Mouse (Mus musculus): ENCODE data around the gene Cflar. TPM values are rescaled to one million over a fixed set of nuclear protein-coding genes. Genes with fewer than 3 reads are reported as not detected.
A peak's percentile ranks its signal among the peaks of the same experiment; 100 is the strongest.
"Not testable (repeated sequence)": the region's sequence is repeated elsewhere in the genome, so short reads cannot be mapped to it uniquely, and the experiment has no call there.

Cflar gene
- total RNA-seq (2021), result 100 to 1,000 TPM; 101 to 104 TPM
- long read RNA-seq, experiment 1, transcript Cflar-213 (1 exons, 3,677 nt), result major isoform, 10 of 30 reads
- long read RNA-seq, experiment 1, partial matches to known transcripts, result 2 of 30 reads
- long read RNA-seq, experiment 1, other reads (novel, unspliced or antisense), result 14 of 30 reads
- long read RNA-seq, experiment 2, transcript Cflar-204 (5 exons, 2,010 nt), result major isoform, 8 of 40 reads
- long read RNA-seq, experiment 2, partial matches to known transcripts, result 4 of 40 reads
- long read RNA-seq, experiment 2, other reads (novel, unspliced or antisense), result 19 of 40 reads

DNA sequence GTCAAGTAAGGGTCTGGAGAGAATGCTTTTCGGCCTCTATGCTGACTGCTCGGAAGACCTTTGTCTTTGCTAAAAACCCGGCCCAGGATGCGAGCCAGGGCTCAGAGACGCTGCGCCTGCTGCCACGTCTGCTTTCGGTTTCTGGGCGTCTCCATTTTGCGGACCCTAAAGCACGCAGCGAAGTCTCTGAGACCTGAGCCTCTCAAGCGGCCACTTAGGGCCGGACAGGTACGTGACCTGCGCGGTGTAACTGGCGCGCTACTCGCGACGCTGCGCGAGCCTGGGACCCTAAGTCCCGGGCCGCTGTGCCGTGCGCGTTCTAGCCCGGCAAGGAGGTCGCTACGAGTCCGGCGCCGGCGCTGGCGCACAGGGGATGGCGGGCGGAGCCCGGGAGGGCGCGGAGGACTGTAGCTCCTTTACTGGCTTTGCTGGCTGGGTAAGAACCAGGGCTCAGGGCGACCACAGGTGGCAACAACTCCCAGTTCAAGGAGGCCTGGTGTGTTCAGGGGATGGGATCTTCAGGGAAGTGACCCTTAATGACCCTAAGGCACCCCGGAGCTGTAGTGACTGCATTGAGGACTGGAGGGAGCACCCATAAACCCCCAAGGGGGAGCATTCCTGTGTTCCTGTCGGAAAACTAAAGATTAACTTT, at the start of gene Cflar:
Cflar (plus strand) TSS at position 144 of the 652 bp plus-strand sequence.
- peak; percentile 39 to 53 for DNase-seq (ENCODE audit: low spot score in 2 of 2)

DNA sequence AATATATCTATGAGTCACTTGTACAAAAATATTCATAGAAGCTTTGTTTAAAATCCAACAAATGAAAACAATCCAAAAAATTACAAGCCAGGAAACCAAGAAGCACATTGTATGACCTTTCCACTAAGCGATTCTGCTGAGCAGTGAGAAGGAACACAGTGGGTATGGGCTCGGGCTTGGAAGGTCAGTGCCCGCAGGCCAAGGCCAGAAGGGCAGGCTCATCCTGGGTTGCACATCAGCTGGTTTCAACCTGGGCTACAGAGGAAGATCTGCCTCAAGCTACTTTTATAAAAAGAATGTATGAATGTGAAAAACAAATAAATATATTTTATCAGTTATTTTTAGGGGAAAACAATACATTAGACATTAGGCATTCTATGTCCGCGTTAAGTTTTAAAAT, 48.6 kb upstream of the Cflar start:
- DNase-seq (ENCODE audit: low spot score in 2 of 2), result not testable (repeated sequence)

DNA sequence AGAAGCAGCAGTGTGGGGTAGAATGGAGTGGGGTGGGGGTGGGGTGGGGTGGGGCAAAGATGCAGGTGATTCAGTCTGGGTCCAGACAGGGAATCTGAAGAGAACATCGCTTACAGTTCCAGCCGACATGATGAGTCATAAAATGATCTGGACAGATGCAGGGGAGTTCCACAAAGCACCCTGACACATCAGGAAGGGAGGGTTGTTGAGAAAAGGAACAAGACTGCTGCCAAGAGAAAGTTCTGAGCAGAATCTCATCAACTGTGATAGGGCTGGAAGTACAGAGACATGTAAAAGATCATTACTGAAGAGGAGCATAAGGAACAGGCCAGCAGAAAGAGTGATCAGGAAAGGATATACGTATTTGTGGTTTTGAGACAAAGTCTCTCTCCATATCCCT, 47.9 kb upstream of the Cflar start:
- not testable (repeated sequence) for DNase-seq (ENCODE audit: low spot score in 2 of 2)

DNA sequence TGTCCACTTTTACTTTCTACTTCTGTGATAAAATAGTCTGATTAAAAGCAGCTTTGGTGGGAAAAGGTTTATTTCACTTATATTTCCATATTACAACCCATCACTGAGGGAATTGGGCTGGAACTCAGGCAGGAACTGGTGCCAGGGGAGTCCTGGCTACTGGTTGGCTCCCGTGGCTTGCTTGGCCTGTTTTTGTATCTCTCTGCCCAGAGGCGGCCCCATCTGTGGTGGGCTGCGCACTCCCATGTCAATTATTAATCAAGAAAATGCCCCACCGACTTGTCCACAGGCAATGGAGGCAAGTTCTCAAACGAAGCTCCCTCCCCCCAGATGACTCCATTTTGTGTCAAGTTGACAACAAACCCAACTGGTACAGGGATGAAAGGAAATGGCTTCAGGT, 43.1 kb upstream of the Cflar start:
- DNase-seq (ENCODE audit: low spot score in 2 of 2), result no peak

DNA sequence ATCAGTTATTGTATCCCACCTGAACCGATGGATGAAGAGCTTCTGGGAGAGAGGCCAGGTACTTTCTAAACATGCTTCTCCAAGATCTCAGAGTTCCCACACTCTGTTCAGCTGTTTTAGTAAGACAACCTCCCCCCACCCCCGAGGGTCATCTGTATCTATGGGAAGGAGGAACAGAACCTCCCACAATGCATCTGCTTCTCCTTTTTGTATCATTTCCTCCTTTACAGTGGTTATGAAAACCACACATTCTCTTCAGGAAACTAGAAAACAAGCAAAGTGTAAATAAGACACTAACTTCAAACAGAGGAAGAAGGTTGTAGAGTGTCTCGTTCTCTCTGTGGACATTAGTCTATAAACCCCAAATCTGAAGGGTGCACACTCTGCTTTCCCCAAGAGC, 41.7 kb upstream of the Cflar start:
- not testable (repeated sequence) for DNase-seq (ENCODE audit: low spot score in 2 of 2)

DNA sequence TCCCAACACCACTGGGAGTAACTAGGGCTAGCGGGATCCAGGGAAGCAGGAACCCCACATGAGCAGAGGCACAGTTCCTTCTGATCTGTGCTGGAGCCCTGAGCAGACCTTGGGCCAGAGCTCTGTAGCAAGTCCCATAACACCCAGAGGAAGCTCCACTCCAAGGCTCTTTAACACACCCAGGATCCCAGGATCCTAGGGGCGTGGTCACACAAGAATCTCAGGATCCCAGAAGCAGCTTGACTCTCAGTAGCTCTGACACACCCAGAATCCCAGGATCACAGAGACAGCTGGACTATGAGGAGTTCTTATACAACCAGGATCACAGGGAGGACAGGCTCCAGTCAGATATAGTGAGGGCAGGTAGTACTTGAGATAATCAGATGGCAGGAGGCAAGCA, 39.2 kb upstream of the Cflar start:
- DNase-seq (ENCODE audit: low spot score in 2 of 2), result no peak

DNA sequence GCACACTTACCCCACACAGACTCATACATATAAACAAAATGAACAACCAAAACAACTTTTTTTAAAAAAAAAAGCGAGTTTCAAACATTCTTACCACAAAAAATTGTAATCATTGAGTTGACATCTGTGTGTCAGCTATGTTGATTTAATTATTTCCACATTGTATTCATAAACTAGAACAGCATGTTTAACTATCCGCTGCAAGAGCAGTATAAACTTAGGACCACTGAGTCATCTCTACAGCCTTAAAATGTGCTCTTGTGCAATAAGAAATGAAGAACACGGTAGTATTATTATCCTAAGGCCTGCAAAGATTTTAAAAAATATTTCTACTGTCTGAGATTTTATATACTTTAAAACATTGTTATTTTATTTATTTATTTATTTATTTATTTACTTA, 36.3 kb upstream of the Cflar start:
- no peak for DNase-seq (ENCODE audit: low spot score in 2 of 2)

DNA sequence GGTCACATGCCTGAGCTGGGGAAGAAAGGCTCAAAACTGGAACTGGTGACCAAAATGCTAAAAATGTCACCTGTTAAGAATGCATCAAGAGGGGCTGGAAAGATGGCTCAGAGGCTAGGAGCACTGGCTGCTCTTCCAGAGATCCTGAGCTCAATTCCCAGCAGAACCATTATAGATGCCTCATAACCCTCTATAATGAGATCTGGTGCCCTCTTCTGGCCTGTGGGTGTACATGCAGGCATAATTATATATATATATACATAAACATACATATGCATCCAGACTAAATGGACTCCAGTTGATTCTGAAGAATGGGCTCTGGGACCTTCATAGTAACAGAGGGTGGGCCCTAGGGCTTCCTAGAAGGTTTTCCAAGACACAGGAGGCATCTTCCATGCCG, 33.7 kb upstream of the Cflar start:
- peak in 1 of 2 experiments; percentile 9 for DNase-seq (ENCODE audit: low spot score in 2 of 2)

DNA sequence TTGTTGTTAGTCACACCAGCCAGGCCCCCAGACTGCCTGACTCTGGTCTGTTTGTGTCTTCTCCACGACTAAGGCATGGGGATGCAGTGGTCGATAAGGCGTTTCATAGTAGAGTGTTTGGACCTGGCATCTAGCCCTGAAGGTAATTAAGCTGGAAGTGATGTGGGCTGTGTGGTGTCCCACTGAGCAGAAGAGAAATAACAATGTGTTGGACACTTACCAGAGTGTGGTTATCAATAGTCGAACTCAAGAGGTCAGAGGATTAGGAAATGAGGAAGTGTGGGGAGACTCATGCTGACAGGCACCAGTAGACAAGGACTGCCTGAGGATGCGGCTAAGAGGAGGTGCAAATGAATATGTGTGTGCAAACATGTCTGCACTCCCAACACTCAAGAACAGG, 32.9 kb upstream of the Cflar start:
- DNase-seq (ENCODE audit: low spot score in 2 of 2), result not testable (repeated sequence)

DNA sequence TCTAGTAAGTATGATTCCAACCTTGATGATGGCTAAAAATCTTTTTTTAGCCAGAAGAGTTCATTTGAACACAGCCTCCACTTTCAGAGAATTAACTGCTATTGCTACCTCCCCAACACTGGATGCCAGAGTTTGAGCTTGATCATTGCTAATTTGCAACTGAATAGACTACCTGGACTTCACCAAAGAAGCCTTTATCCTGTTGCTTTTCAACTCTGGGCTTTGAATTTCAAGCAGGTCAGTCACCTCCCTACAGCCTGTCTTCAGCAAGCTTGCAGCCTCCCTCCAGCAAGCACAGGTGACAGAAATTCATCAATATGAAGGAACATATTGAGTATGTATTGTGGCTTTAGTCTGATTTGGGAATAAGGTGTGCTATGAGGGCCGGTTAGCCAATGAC, 21.9 kb upstream of the Cflar start:
- DNase-seq (ENCODE audit: low spot score in 2 of 2), result no peak

DNA sequence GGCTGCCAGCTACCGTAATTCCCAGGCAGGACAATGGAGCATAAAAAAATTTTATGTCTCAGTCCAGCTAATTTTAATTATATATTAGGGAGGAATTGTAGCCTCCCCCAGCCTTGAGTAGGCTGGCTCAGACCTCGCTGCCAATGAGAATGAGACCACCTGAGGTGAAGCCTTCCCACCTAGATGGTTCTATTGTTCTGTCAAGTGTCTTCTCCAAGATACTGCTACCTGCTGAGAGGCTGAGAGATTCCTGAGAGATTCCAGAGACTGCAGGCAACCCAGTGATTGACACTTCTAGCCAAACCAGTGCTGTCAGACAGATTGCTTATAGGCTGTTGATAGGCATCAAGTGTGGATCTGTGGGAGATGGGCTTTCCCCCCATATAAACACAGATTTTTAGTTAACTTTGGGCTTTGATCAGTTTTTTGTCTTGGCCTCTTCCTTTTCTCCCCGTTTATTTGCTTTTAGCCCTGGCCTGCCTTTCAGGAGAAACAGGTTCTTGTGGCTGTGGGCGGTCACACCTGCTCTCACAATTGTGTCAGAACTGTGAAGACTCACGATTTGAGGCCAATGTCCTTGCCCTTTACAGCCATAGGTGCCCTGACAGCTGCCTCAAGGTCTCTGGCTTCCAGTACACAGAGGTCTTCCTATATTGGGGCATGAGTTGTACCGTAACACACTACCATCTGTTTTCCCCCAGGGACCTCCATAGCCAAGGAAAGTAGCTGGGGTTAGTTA, 21.1 kb upstream of the Cflar start:
- no peak for DNase-seq (ENCODE audit: low spot score in 2 of 2)

DNA sequence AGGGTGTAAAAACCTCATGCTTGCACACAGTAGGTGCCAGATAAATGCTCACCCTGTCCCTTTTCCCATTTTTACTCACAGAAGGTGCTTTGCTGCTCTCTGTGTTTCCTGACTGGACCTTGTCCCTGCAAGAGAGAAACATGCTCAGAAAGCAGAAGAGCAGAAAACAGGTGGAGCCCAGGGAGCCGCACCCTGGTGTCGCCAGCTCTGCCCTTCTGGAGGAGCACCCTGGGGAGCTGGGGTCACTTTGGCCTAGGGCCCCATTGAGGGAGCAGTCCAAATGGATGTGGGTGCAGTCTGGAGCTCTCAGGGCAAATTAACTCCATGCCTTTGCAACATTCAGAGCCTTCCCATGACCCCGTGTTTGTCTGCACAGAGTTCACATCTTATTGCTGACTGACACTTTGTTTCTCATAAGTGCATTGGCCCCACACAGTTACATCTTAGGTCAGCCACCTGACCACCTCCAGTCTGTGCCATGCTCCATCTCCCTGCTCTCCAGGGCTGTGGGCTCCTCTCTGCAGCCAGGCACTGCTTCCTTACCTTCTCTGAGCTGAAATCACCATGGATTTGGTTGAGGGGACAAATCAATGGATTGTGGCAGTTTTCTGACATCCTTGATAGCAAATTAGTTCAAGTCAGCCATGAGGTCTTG, 20.3 kb upstream of the Cflar start:
- DNase-seq (ENCODE audit: low spot score in 2 of 2), result not testable (repeated sequence)

DNA sequence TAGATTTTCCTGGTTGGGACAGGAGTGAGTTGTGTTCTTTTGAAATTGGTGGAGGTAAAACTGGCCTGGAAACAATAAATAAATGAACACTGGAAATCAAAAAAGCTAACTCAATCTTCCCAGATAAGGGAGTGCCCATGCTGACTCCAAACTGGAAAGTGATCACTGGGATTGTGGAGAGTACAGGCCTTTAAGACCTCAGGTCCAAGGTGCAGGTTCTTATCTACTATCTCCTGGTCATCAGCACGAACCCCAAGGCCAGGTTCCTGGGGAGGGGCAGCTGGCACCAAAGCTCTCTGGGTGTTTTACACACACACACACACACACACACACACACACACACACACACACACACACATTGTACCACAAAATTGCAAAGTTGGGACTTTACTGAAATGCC, 19.6 kb upstream of the Cflar start:
- not testable (repeated sequence) for DNase-seq (ENCODE audit: low spot score in 2 of 2)

DNA sequence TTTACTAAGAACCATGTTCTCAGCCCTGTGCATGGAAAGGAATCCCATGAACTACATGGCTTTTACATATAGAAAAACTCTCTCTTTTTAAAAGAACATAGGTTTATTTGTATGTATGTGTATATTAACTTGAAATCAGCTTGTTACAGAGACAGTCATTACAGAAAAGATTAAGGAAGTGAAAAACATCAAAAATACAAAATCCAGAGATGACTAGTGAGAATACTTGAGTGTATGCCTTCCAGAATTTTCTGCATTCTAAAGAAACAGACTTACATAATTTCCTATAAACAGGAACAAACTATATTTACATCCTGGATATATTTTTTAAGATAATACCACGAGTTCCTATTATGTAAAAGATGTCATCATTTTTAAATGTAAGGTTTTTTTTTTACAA, 17.6 kb upstream of the Cflar start:
- DNase-seq (ENCODE audit: low spot score in 2 of 2), result no peak

DNA sequence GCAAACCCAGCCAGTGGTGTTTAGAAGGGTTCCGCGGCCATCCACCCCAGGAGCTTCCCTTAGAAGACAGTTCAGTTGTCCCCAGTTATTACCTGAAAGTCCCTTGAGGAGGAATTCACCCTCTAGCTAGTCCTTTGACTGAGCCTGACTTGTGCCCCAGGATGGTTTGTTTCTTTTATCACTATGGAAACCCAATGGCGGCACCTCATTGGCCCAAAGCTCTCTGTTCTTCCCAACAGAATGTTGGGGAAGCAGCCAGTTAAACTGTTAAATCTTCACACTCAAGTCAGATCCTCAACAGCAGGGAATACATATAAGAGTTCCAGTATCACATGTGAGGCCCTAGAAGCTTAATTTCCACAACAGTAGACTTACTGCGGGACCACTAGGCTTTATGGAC, 15.5 kb upstream of the Cflar start, which contains the start of gene Als2cr12:
Als2cr12 (minus strand) TSS at position 180 of the 400 bp plus-strand sequence.
- not testable (repeated sequence) for DNase-seq (ENCODE audit: low spot score in 2 of 2)

DNA sequence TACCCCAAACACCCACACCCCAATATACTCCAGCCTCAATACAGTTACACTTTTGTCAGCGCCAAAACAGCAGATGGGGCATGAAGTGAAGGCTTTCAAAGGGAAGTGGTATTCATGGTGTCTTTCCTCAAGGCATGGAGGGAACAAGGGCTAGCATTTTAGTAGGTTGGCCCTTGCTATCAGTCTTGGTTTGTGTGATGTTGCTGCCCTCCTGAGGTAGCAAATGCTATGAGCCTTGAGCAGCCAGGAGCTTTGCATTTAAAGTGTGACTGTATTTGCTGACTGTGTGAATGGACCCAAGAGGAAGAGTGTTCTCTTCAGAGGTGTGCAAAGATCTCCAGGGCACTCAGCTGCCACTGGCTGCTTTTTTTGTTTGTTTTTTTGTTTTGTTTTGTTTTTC, 13.7 kb upstream of the Cflar start:
- DNase-seq (ENCODE audit: low spot score in 2 of 2), result not testable (repeated sequence)

DNA sequence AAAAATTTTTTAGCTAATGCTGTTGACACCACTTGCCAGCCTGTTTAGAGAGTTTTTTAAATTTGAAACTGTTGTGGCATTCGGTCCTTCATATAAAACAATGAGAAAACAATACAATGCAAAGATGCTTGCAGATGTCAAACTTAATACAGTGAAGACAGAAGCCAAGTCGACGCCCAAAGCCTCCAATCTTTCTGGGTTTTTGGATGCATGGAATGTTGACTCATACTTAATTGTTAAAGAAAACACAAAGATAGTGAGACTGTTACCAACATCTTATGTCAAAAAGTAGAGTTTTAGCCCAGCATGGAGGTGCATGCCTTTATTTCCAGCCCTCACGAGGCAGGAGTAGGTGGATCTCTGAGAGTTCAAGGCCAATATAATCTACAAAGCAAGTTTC, 12.5 kb upstream of the Cflar start:
- no peak for DNase-seq (ENCODE audit: low spot score in 2 of 2)

DNA sequence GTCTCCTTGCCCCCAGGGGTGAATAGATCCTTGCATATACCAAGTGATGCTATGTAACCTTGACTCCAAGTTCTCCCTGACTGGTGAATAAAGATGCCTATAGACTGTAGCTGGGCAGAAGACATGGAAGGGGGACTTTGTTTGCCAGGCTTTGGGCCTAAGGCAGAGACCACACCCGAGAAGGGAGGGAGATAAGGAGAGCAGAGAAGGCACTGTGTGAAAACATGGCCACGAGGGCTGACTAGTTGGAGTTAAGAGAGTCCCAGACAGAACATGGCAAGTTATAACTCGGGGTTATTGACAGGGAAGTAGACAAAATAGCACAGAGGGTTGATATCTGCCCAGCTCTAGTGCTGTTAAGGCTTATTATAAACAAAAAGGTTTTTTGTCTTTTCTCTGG, 11.3 kb upstream of the Cflar start:
- DNase-seq (ENCODE audit: low spot score in 2 of 2), result no peak

DNA sequence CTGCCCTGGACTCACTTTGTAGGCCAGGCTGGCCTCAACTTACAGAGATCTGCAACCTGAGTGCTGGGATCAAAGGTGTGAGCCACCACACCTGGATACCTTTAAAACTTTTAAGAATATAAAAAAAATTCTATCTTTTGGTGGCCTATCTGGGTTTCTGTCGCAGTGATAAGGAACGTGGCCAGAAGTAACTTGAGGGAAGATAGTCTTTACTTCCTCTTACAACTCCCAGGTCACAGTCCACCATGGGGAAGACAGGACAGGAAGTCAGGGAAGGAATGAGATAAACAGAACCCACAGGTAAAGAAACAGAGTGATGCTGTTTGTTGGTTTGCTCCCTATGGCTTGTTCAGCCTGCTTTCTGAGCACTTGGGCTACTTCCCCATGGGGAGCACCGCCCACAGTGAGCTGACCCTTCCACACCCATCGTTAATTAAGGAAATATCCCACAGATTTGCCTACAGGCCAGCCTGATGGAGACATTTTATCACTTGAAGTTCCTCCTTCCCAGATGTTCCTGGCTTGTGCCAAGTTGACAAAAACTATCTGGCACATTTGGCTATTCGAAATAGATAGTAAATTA, 10.6 kb upstream of the Cflar start:
- not testable (repeated sequence) for DNase-seq (ENCODE audit: low spot score in 2 of 2)

DNA sequence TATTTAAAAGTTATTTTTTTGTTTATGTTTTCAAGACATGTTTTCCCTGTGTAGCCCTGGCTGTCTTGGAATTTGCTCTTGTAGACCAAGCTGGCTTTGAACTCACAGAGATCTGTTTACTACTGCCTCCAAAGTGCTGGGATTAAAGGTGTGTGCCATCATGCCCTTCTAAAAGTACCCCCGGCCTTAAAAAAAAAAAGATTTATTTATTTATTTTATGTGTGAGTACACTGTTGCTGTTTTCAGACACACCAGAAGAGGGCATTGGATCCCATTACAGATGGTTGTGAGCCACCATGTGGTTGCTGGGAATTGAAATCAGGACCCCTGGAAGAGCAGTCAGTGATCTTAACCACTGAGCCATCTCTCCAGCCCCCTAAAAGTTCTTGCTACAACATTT, 1.3 kb upstream of the Cflar start:
- DNase-seq (ENCODE audit: low spot score in 2 of 2), result not testable (repeated sequence)

DNA sequence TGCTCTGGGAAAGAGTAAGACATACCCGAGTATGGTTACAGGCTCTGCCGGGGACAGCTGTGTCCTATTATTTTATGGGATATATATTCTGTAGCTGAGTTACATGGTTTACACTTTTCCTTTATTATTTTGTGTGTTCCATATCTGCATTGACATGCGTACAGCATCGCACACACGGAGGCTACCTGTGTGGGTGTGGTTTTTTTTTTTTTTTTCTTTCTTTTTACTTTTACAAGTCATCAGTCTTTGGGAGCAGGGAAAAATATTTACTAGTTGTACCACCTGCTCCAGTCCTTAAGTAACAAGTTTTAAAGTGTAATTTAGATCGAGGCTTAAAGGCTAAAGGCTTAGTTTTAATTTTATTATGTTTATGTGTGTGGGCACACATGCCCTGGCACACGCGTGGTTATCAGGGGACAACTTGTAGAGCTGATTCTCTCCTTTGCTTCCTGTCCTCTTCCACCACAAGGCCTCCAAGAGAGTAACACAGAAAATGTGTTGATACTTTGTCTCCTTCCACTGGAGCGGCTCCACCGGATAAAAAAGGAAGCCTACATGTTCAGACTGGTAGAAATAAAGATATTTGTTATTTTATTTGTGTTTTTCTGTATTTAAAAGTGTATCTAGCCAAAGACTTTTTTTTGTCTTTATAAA, 470 bp upstream of the Cflar start:
- DNase-seq (ENCODE audit: low spot score in 2 of 2), result no peak
